Mouse (Mus musculus): ENCODE data around the gene Rec114. TPM values are rescaled to one million over a fixed set of nuclear protein-coding genes. Genes with fewer than 3 reads are reported as not detected.

Gene Rec114
- total and polyA plus RNA-seq, 3 experiments = 1.8 to 13.6 (median 2.5) TPM

DNA sequence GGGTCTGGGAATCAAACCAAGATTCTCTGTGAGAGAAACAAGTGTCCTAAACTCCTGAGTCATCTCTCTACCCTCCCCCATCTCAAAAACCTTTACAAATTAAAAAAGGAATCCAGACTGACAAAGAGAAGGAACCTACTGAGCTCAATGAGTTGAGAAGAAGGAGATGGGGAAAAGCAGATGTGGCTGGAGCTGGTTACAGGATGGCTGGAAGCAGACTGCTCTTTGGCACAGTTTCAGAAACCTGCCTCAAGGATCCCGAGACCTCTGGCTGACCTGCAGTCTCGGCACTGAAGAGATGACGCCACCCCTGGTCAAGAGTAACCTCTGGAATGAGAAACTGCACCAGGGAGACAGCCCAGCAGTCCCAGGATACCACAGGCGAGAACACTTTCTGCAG, 71.3 kb downstream of the Rec114 start:
- Histone ChIP-seq H3K27me3 (ENCODE audit: control insufficient read depth, insufficient read depth, low read length) (no peaks in the 10 kb centered on the region), H3K79me2 (replicated peaks; ENCODE audit: control insufficient read depth, insufficient read depth, low read length) (no peaks in the 10 kb centered on the region), H3K4me1 (ENCODE audit: control insufficient read depth, insufficient read depth, low read length) (peaks cover 3% of the 10 kb centered on the region), H3K27ac (no peak overlapping the region), H3K36me3 (ENCODE audit: control insufficient read depth, insufficient read depth, low read length) (no peaks in the 10 kb centered on the region), H3K9ac (ENCODE audit: low read depth, low read length) (no peak overlapping the region), H3K4me3 (no peak overlapping the region)
- WGBS = 29% methylated on average over 4 of the region's 4 CpGs
- DNase-seq = peak; percentile 32 to 62
- TF ChIP-seq EP300 (IDR thresholded peaks at IDR 0.05; ENCODE audit: insufficient read depth, low read depth, low read length) (no peak), CTCF (IDR thresholded peaks at IDR 0.05) (no peak), POLR2A (IDR thresholded peaks at IDR 0.05; ENCODE audit: insufficient read depth, low read depth, low read length) (no peak)
- intact Hi-C loops (cut with DNase I) = no loop called here

DNA sequence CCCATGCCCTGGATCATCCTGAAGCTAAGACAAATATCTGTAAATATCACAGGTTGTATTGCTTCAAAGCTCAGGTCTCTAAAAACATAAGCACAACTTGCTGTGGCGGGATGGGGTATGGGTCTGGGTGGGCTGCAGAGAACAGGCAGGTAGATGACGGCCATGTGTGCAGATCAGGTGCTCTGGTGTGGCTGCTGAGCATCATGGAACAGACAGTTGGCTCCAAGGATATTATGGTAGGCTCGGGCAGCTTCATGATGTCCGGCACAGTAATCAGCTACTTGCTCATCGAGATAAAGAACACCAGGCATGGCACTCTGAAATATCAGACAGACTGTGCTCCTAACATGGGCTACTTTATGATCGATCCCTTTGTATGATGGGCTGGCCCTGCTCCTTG, 73.9 kb downstream of the Rec114 start:
- H3K27ac ChIP-seq = no peak overlapping the region
- WGBS = 80% methylated on average over 6 of the region's 6 CpGs
- H3K27me3 ChIP-seq (ENCODE audit: control insufficient read depth, insufficient read depth, low read length) = no peaks in the 10 kb centered on the region
- no peak overlapping the region for H3K4me3 ChIP-seq
- peaks cover 3% of the 10 kb centered on the region for H3K4me1 ChIP-seq (ENCODE audit: control insufficient read depth, insufficient read depth, low read length)
- H3K36me3 ChIP-seq (ENCODE audit: control insufficient read depth, insufficient read depth, low read length) = no peaks in the 10 kb centered on the region
- TF ChIP-seq CTCF (IDR thresholded peaks at IDR 0.05) (no peak), POLR2A (IDR thresholded peaks at IDR 0.05; ENCODE audit: insufficient read depth, low read depth, low read length) (no peak), EP300 (IDR thresholded peaks at IDR 0.05; ENCODE audit: insufficient read depth, low read depth, low read length) (no peak)
- H3K79me2 ChIP-seq (replicated peaks; ENCODE audit: control insufficient read depth, insufficient read depth, low read length) = no peaks in the 10 kb centered on the region
- intact Hi-C loops (cut with DNase I) = no loop called here
- no peak overlapping the region for H3K9ac ChIP-seq (ENCODE audit: low read depth, low read length)
- no peak for DNase-seq

DNA sequence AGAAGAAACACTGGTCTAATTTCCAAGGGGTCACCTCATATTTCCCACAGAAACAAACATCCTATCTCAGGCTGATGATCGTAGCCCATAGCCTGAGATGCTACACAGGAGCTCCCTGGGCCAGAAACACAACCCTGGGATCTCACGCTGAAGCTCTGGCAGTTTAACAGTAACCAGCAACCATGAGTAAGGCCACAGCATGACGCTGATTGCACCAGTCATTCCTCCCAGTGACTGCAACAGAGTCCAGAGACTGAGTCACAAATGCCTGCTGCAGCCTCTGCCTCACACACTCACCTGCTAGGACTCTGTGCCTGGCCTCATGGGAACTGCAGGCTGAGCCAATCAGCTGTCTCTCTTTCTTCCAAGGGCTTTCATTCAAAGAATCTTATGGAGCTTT, 74.7 kb downstream of the Rec114 start:
- intact Hi-C loops (cut with DNase I) = no loop called here
- Histone ChIP-seq H3K79me2 (replicated peaks; ENCODE audit: control insufficient read depth, insufficient read depth, low read length) (no peaks in the 10 kb centered on the region), H3K27me3 (ENCODE audit: control insufficient read depth, insufficient read depth, low read length) (no peaks in the 10 kb centered on the region), H3K4me1 (ENCODE audit: control insufficient read depth, insufficient read depth, low read length) (peaks cover 3% of the 10 kb centered on the region), H3K36me3 (ENCODE audit: control insufficient read depth, insufficient read depth, low read length) (no peaks in the 10 kb centered on the region), H3K27ac (no peak overlapping the region), H3K4me3 (no peak overlapping the region), H3K9ac (ENCODE audit: low read depth, low read length) (no peak overlapping the region)
- DNase-seq = no peak
- 60% methylated on average over 3 of the region's 3 CpGs for WGBS
- no peak for TF ChIP-seq EP300 (IDR thresholded peaks at IDR 0.05; ENCODE audit: insufficient read depth, low read depth, low read length)
- no peak for TF ChIP-seq POLR2A (IDR thresholded peaks at IDR 0.05; ENCODE audit: insufficient read depth, low read depth, low read length)
- TF ChIP-seq CTCF (IDR thresholded peaks at IDR 0.05) = no peak

DNA sequence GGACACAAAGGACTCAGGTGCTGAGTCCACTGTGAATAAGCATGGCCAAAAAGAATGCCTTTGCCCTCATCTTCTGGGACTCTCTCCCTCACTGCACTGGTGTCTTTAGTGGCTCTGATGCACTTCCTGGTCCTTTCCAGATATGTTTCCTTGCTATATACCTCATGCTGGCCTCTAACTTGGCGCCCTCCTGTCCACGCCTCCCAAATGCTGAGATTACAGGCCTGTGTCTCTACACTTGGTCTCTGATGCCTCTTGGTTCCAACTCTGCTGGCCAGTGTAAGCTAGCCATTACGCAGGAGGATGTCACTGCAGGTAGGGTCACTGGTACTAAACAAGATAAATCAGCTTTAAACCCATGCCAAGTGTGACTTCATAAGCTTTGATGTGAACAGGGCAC, 75.6 kb downstream of the Rec114 start:
- Histone ChIP-seq H3K4me1 (ENCODE audit: control insufficient read depth, insufficient read depth, low read length) (peaks cover 3% of the 10 kb centered on the region), H3K27ac (no peak overlapping the region), H3K79me2 (replicated peaks; ENCODE audit: control insufficient read depth, insufficient read depth, low read length) (no peaks in the 10 kb centered on the region), H3K9ac (ENCODE audit: low read depth, low read length) (no peak overlapping the region), H3K36me3 (ENCODE audit: control insufficient read depth, insufficient read depth, low read length) (no peaks in the 10 kb centered on the region), H3K4me3 (no peak overlapping the region), H3K27me3 (ENCODE audit: control insufficient read depth, insufficient read depth, low read length) (no peaks in the 10 kb centered on the region)
- intact Hi-C loops (cut with DNase I) = no loop called here
- no peak for DNase-seq
- TF ChIP-seq CTCF (IDR thresholded peaks at IDR 0.05) (no peak), EP300 (IDR thresholded peaks at IDR 0.05; ENCODE audit: insufficient read depth, low read depth, low read length) (no peak), POLR2A (IDR thresholded peaks at IDR 0.05; ENCODE audit: insufficient read depth, low read depth, low read length) (no peak)
- 81% methylated on average over 3 of the region's 3 CpGs for WGBS

DNA sequence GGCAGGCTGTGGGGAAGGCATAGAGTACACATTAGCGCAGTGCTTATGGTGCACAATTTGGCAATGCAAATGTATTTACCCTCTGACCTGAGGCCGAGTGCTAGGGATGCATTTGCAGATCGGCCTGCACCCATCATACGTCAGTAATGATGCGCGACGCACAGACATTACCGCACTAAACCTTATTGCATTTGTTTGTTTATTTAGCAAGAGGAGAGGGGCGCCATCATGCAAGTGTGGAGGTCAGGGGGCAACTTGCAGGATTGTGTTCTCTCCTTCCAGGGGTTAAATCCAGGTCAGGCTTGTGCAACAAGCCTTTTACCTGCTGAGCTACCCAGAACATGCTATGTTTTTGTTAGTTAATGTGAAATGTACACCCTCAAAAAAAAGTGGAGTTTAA, 76.5 kb downstream of the Rec114 start:
- WGBS = 91% methylated on average over 9 of the region's 9 CpGs
- Histone ChIP-seq H3K4me1 (ENCODE audit: control insufficient read depth, insufficient read depth, low read length) (no peaks in the 10 kb centered on the region), H3K27me3 (ENCODE audit: control insufficient read depth, insufficient read depth, low read length) (no peaks in the 10 kb centered on the region), H3K36me3 (ENCODE audit: control insufficient read depth, insufficient read depth, low read length) (no peaks in the 10 kb centered on the region), H3K79me2 (replicated peaks; ENCODE audit: control insufficient read depth, insufficient read depth, low read length) (no peaks in the 10 kb centered on the region), H3K4me3 (no peak overlapping the region), H3K27ac (no peak overlapping the region), H3K9ac (ENCODE audit: low read depth, low read length) (no peak overlapping the region)
- TF ChIP-seq EP300 (IDR thresholded peaks at IDR 0.05; ENCODE audit: insufficient read depth, low read depth, low read length) = no peak
- no peak for TF ChIP-seq CTCF (IDR thresholded peaks at IDR 0.05)
- no peak for TF ChIP-seq POLR2A (IDR thresholded peaks at IDR 0.05; ENCODE audit: insufficient read depth, low read depth, low read length)
- no peak for DNase-seq
- intact Hi-C loops (cut with DNase I) = no loop called here

DNA sequence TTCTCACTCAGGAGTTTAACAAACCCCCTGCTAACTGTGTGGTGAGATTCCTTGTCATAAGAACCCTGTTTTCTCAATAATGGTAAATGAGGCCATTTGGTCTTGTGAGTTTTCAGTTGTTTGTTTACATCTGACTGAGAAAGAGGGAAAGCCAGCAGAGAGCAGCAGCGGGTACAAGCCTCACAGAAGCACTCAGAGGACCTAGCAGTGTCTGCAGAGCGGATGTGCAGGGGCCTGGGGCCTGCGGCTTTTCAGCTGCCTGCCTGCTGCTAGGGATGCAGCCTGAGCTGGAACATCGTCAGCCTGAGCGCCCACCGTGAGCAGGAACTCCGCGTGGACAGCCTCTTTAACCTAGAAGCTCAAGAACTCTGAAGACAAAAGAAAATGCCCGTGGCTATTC, 77.6 kb downstream of the Rec114 start:
- no peak overlapping the region for H3K27ac ChIP-seq
- DNase-seq = no peak
- intact Hi-C loops (cut with DNase I) = no loop called here
- H3K79me2 ChIP-seq (replicated peaks; ENCODE audit: control insufficient read depth, insufficient read depth, low read length) = no peaks in the 10 kb centered on the region
- no peaks in the 10 kb centered on the region for H3K27me3 ChIP-seq (ENCODE audit: control insufficient read depth, insufficient read depth, low read length)
- TF ChIP-seq EP300 (IDR thresholded peaks at IDR 0.05; ENCODE audit: insufficient read depth, low read depth, low read length) = no peak
- no peak for TF ChIP-seq CTCF (IDR thresholded peaks at IDR 0.05)
- no peak for TF ChIP-seq POLR2A (IDR thresholded peaks at IDR 0.05; ENCODE audit: insufficient read depth, low read depth, low read length)
- H3K4me1 ChIP-seq (ENCODE audit: control insufficient read depth, insufficient read depth, low read length) = no peaks in the 10 kb centered on the region
- H3K9ac ChIP-seq (ENCODE audit: low read depth, low read length) = no peak overlapping the region
- no peaks in the 10 kb centered on the region for H3K36me3 ChIP-seq (ENCODE audit: control insufficient read depth, insufficient read depth, low read length)
- no peak overlapping the region for H3K4me3 ChIP-seq
- 76% methylated on average over 9 of the region's 9 CpGs for WGBS

Measured in heart, adult 2 months (tissue).